Mouse (Mus musculus): ENCODE measurements around the gene Gm19668.

- TF ChIP-seq CEBPB (IDR thresholded peaks at IDR 0.05; ENCODE audit: insufficient read depth, poor library complexity, severe bottlenecking) (no peak), POLR2AphosphoS2 (IDR thresholded peaks at IDR 0.05; ENCODE audit: insufficient read length, low read depth) (no peak), SRF (IDR thresholded peaks at IDR 0.05; ENCODE audit: control insufficient read depth, insufficient read length, low read depth) (no peak), TCF12 (IDR thresholded peaks at IDR 0.05; ENCODE audit: insufficient read depth, poor library complexity, severe bottlenecking) (no peak), MAX (IDR thresholded peaks at IDR 0.05; ENCODE audit: low read depth) (no peak), POLR2A (IDR thresholded peaks at IDR 0.05; ENCODE audit: insufficient read length, low read depth) (no peak), MYOG (IDR thresholded peaks at IDR 0.05; ENCODE audit: control insufficient read depth in 1 of 3, insufficient read depth in 1 of 3, insufficient read length in 2 of 3, low read depth in 2 of 3) (no peak), E2F4 (IDR thresholded peaks at IDR 0.05; ENCODE audit: insufficient read depth) (no peak)
Measured at GRCm38 (mm10) chr10:77811743-77812142, 12.8 kb upstream of the Gm19668 start, which contains the start of gene Gm9507.
